ENCODE assay signal across 8 mouse cellular contexts in genomic region chr2:154791661-154792642, GRCm38 (mm10). TPM values are rescaled to one million over a fixed set of nuclear protein-coding genes. Genes with fewer than 3 reads are reported as not detected.
A peak's percentile ranks its signal among the peaks of the same experiment; 100 is the strongest.
DNase-seq lines count a peak whose midpoint lies in the region; ATAC-seq and TF ChIP-seq lines count a peak whose summit lies in the region.

No protein-coding gene starts in this region.

- peak; percentile 74 for DNase-seq in A20 (ENCODE audit: low read depth, low spot score)
- DNase-seq in adrenal gland, postnatal 4 days (ENCODE audit: low spot score in 2 of 2) = peak; percentile 63 to 66
- DNase-seq in liver, embryonic 13.5 days = peak; percentile 72
- peak; percentile 75 for DNase-seq in naive thymus-derived CD4-positive, alpha-beta T cell, adult 2 months (ENCODE audit: low read depth)

- H3K4me3 ChIP-seq in embryonic fibroblast, embryonic 13.5 days (ENCODE audit: insufficient read depth, low read length) = peak overlapping the region; percentile 100
- peak overlapping the region; percentile 83 for H3K4me3 ChIP-seq in heart, embryonic 11.5 days (ENCODE audit: low read depth, low read length)
- H3K4me3 ChIP-seq in kidney, embryonic 16.5 days (ENCODE audit: low read length) = peak overlapping the region; percentile 99
- peak overlapping the region; percentile 99 for H3K4me3 ChIP-seq in liver, embryonic 13.5 days (replicated peaks)
- H3K4me3 ChIP-seq in stomach, embryonic 15.5 days (replicated peaks) = peak overlapping the region; percentile 99

- peak; percentile 62 for ATAC-seq in heart, embryonic 11.5 days (replicated peaks; ENCODE audit: insufficient number of reproducible peaks, low FRiP score, low TSS enrichment)
- peak; percentile 28 for ATAC-seq in kidney, embryonic 16.5 days (ENCODE audit: low FRiP score, low TSS enrichment)
- ATAC-seq in liver, embryonic 13.5 days (ENCODE audit: low read depth) = peak; percentile 29
- peak; percentile 54 for ATAC-seq in stomach, embryonic 15.5 days (ENCODE audit: insufficient read depth, low FRiP score, low read depth)

- WGBS in heart, embryonic 11.5 days (ENCODE audit: insufficient replicate concordance) = under 1% methylated on average over 66 of the region's 67 CpGs
- WGBS in kidney, embryonic 16.5 days = under 1% methylated on average over 57 of the region's 67 CpGs
- WGBS in liver, embryonic 13.5 days (ENCODE audit: insufficient replicate concordance) = under 1% methylated on average over 66 of the region's 67 CpGs
- WGBS in stomach, embryonic 15.5 days = under 1% methylated on average over 66 of the region's 67 CpGs

- H3K9ac ChIP-seq in heart, embryonic 11.5 days (ENCODE audit: low read depth, low read length) = peak overlapping the region; percentile 99
- H3K9ac ChIP-seq in kidney, embryonic 16.5 days (replicated peaks; ENCODE audit: low read length) = peak overlapping the region; percentile 99
- H3K9ac ChIP-seq in liver, embryonic 13.5 days = peak overlapping the region; percentile 100
- H3K9ac ChIP-seq in stomach, embryonic 15.5 days = peak overlapping the region; percentile 97

- H3K4me1 ChIP-seq in embryonic fibroblast, embryonic 13.5 days (ENCODE audit: control insufficient read depth, insufficient read depth, low read length) = peaks cover 5% of the 10 kb centered on the region
- H3K4me1 ChIP-seq in heart, embryonic 11.5 days (ENCODE audit: control insufficient read depth, insufficient read depth, low read length) = peaks cover 34% of the 10 kb centered on the region
- peaks cover 35% of the 10 kb centered on the region for H3K4me1 ChIP-seq in kidney, embryonic 16.5 days (ENCODE audit: insufficient read depth, low read length)
- peaks cover 81% of the 10 kb centered on the region for H3K4me1 ChIP-seq in liver, embryonic 13.5 days (replicated peaks)
- H3K4me1 ChIP-seq in stomach, embryonic 15.5 days = peaks cover 30% of the 10 kb centered on the region

- no peak for TF ChIP-seq CTCF in embryonic fibroblast, embryonic 13.5 days (IDR thresholded peaks at IDR 0.05; ENCODE audit: borderline replicate concordance, insufficient read depth, low read length)

- no peaks in the 10 kb centered on the region for H3K27me3 ChIP-seq in heart, embryonic 11.5 days (ENCODE audit: control insufficient read depth, insufficient read depth, low read length)
- no peaks in the 10 kb centered on the region for H3K27me3 ChIP-seq in kidney, embryonic 16.5 days (ENCODE audit: insufficient read depth, low read length)
- no peaks in the 10 kb centered on the region for H3K27me3 ChIP-seq in liver, embryonic 13.5 days
- no peaks in the 10 kb centered on the region for H3K27me3 ChIP-seq in stomach, embryonic 15.5 days (replicated peaks)

- H3K36me3 ChIP-seq in heart, embryonic 11.5 days (ENCODE audit: control insufficient read depth, insufficient read depth, low read length) = no peaks in the 10 kb centered on the region
- no peaks in the 10 kb centered on the region for H3K36me3 ChIP-seq in kidney, embryonic 16.5 days (ENCODE audit: insufficient read depth, low read length)
- H3K36me3 ChIP-seq in liver, embryonic 13.5 days = peaks cover 26% of the 10 kb centered on the region
- H3K36me3 ChIP-seq in stomach, embryonic 15.5 days = no peaks in the 10 kb centered on the region

- H3K9me3 ChIP-seq in heart, embryonic 11.5 days (replicated peaks; ENCODE audit: control insufficient read depth, low read length) = no peaks in the 10 kb centered on the region
- no peaks in the 10 kb centered on the region for H3K9me3 ChIP-seq in kidney, embryonic 16.5 days (ENCODE audit: low read length)
- H3K9me3 ChIP-seq in liver, embryonic 13.5 days (replicated peaks) = no peaks in the 10 kb centered on the region
- no peaks in the 10 kb centered on the region for H3K9me3 ChIP-seq in stomach, embryonic 15.5 days

- peak overlapping the region; percentile 97 for H3K27ac ChIP-seq in embryonic fibroblast, embryonic 13.5 days (ENCODE audit: insufficient read depth, low read length)
- H3K27ac ChIP-seq in heart, embryonic 11.5 days (ENCODE audit: low read depth, low read length) = peak overlapping the region; percentile 98
- peak overlapping the region; percentile 98 for H3K27ac ChIP-seq in kidney, embryonic 16.5 days (ENCODE audit: low read length)
- peak overlapping the region; percentile 96 for H3K27ac ChIP-seq in liver, embryonic 13.5 days
- H3K27ac ChIP-seq in stomach, embryonic 15.5 days = peak overlapping the region; percentile 99

- H3K4me2 ChIP-seq in heart, embryonic 11.5 days = peak overlapping the region; percentile 67
- H3K4me2 ChIP-seq in kidney, embryonic 16.5 days (replicated peaks; ENCODE audit: low read depth, low read length) = peak overlapping the region; percentile 79
- H3K4me2 ChIP-seq in liver, embryonic 13.5 days = peak overlapping the region; percentile 86
- H3K4me2 ChIP-seq in stomach, embryonic 15.5 days = peak overlapping the region; percentile 75

- no peak for TF ChIP-seq POLR2A in embryonic fibroblast, embryonic 13.5 days (IDR thresholded peaks at IDR 0.05; ENCODE audit: low read depth, low read length)

RNA-seq across cellular contexts. Expression of gene a, which starts 0.8 kb away (rescaled TPM):
- total RNA-seq in adrenal gland, postnatal 4 days (2021) = not detected
- not detected in 2 replicates for polyA plus RNA-seq in embryonic fibroblast, embryonic 13.5 days (2011; ENCODE audit: insufficient read length, low read depth, missing spikeins)
- polyA plus RNA-seq in heart, embryonic 11.5 days (2014; fragmentation: Nextera tagmentation; extraction: Ambion mirVana) = 0.34 and 0.49 TPM in 2 replicates
- polyA plus RNA-seq in kidney, embryonic 16.5 days (2015; fragmentation: Nextera tagmentation; extraction: Ambion mirVana) = 0.35 TPM in 1 of 2 replicates, not detected in the other
- 0.22 TPM in 1 of 2 replicates, not detected in the other for polyA plus RNA-seq in liver, embryonic 13.5 days (2015; fragmentation: Nextera tagmentation; extraction: Ambion mirVana)
- 0.57 and 1.3 TPM in 2 replicates for polyA plus RNA-seq in stomach, embryonic 15.5 days (2015; fragmentation: Nextera tagmentation; extraction: Ambion mirVana)

RNA-seq across cellular contexts. Expression of gene Raly, which starts 1.1 kb away (rescaled TPM):
- 100 to 1,000 TPM; 216 to 223 TPM for total RNA-seq in adrenal gland, postnatal 4 days (2021)
- 137 and 168 TPM in 2 replicates for polyA plus RNA-seq in embryonic fibroblast, embryonic 13.5 days (2011; ENCODE audit: insufficient read length, low read depth, missing spikeins)
- polyA plus RNA-seq in heart, embryonic 11.5 days (2014; fragmentation: Nextera tagmentation; extraction: Ambion mirVana) = 42.9 and 63.5 TPM in 2 replicates
- 42.3 and 48.4 TPM in 2 replicates for polyA plus RNA-seq in kidney, embryonic 16.5 days (2015; fragmentation: Nextera tagmentation; extraction: Ambion mirVana)
- polyA plus RNA-seq in liver, embryonic 13.5 days (2015; fragmentation: Nextera tagmentation; extraction: Ambion mirVana) = 26.8 and 29.5 TPM in 2 replicates
- 36.7 and 39.2 TPM in 2 replicates for polyA plus RNA-seq in stomach, embryonic 15.5 days (2015; fragmentation: Nextera tagmentation; extraction: Ambion mirVana)

RNA-seq across cellular contexts. Expression of gene Gm14214, which starts 22.1 kb away (rescaled TPM):
- total RNA-seq in adrenal gland, postnatal 4 days (2021) = not detected
- not detected in 2 replicates for polyA plus RNA-seq in embryonic fibroblast, embryonic 13.5 days (2011; ENCODE audit: insufficient read length, low read depth, missing spikeins)
- polyA plus RNA-seq in heart, embryonic 11.5 days (2014; fragmentation: Nextera tagmentation; extraction: Ambion mirVana) = not detected in 2 replicates
- polyA plus RNA-seq in kidney, embryonic 16.5 days (2015; fragmentation: Nextera tagmentation; extraction: Ambion mirVana) = not detected in 2 replicates
- polyA plus RNA-seq in liver, embryonic 13.5 days (2015; fragmentation: Nextera tagmentation; extraction: Ambion mirVana) = not detected in 2 replicates
- polyA plus RNA-seq in stomach, embryonic 15.5 days (2015; fragmentation: Nextera tagmentation; extraction: Ambion mirVana) = not detected in 2 replicates

Comparison
In these comparisons a context has a peak if more than half of its experiments do, and no peak if none do; other contexts are left out.
1. Peak in every context shown above with its lines: DNase-seq, ATAC-seq, H3K4me3 ChIP-seq and H3K27ac ChIP-seq.